Mouse (Mus musculus) heart, adult 2 months (tissue): ENCODE data around the gene Ifna16. TPM values are rescaled to one million over a fixed set of nuclear protein-coding genes. Genes with fewer than 3 reads are reported as not detected.

Experiments used
- DNase-seq, 2 experiments: peaks; one replicate each; pipeline ENCODE4 v3.0.0; 2021
- H3K27ac ChIP-seq: fragments of 200-600 bp; 2 replicates; pipeline ENCODE4 v1.8.1; 2022
- H3K27me3 ChIP-seq: fragments of 200-500 bp; 2 replicates; pipeline ENCODE4 v1.6.1; 2012; ENCODE audit warnings: mild to moderate bottlenecking, low read length, inconsistent platforms, mixed read lengths; ENCODE audit not compliant: control insufficient read depth, insufficient read depth
- H3K36me3 ChIP-seq: fragments of 200-500 bp; 2 replicates; pipeline ENCODE4 v1.6.1; 2012; ENCODE audit warnings: low read length, inconsistent platforms; ENCODE audit not compliant: control insufficient read depth, insufficient read depth
- H3K4me1 ChIP-seq: fragments of 200-500 bp; 2 replicates; pipeline ENCODE4 v1.6.1; 2011; ENCODE audit warnings: low read length; ENCODE audit not compliant: control insufficient read depth, insufficient read depth
- H3K4me3 ChIP-seq: fragments of 200-600 bp; 2 replicates; pipeline ENCODE4 v1.8.1; 2022
- H3K79me2 ChIP-seq: fragments of 200-500 bp; replicated peaks from 2 replicates; pipeline ENCODE4 v1.6.1; 2012; ENCODE audit warnings: mild to moderate bottlenecking, inconsistent platforms, low read length, moderate library complexity, mixed read lengths; ENCODE audit not compliant: control insufficient read depth, insufficient read depth
- H3K9ac ChIP-seq: fragments of 200-500 bp; 2 replicates; pipeline ENCODE4 v1.6.1; 2012; ENCODE audit warnings: low read depth, mild to moderate bottlenecking, control low read depth, inconsistent platforms, low read length, mixed read lengths
- CTCF ChIP-seq: fragments of 200-600 bp; IDR thresholded peaks from 2 replicates; pipeline ENCODE4 v1.8.1; 2022; ENCODE audit warnings: antibody characterized with exemption, mild to moderate bottlenecking, moderate library complexity
- EP300 ChIP-seq: fragments of 200-500 bp; IDR thresholded peaks from 2 replicates; pipeline ENCODE4 v1.6.1; 2011; ENCODE audit warnings: low read depth, low read length, control low read depth; ENCODE audit not compliant: insufficient read depth
- POLR2A ChIP-seq: fragments of 200-500 bp; IDR thresholded peaks from 2 replicates; pipeline ENCODE4 v1.6.1; 2011; ENCODE audit warnings: mild to moderate bottlenecking, low read depth, low read length, control low read depth; ENCODE audit not compliant: insufficient read depth
- WGBS: fragments of 180-500 bp; shearing (Covaris S2); methylation state at CpG from one replicate; pipeline ENCODE4 v1.1.7; 2018; 5-methylcytosine and 5-hydroxymethylcytosine counted together
- intact Hi-C: fragments of 180-260 bp; cut with DNase I; formaldehyde crosslinking; loops from one replicate; pipeline ENCODE4 v1.15.1; 2025
- polyA plus RNA-seq: library from polyadenylated mRNA; depleted of rRNA; stranded (reverse); fragments of >200 nt; gene quantifications from 2 replicates; pipeline ENCODE4 v1.2.3, GENCODE M21; 2012
- total RNA-seq, 2 experiments: library from RNA; stranded (reverse); gene quantifications; 2 replicates each; pipeline ENCODE4 v1.2.3; 2021

Gene Ifna16
- total and polyA plus RNA-seq, 3 experiments = not detected

DNA sequence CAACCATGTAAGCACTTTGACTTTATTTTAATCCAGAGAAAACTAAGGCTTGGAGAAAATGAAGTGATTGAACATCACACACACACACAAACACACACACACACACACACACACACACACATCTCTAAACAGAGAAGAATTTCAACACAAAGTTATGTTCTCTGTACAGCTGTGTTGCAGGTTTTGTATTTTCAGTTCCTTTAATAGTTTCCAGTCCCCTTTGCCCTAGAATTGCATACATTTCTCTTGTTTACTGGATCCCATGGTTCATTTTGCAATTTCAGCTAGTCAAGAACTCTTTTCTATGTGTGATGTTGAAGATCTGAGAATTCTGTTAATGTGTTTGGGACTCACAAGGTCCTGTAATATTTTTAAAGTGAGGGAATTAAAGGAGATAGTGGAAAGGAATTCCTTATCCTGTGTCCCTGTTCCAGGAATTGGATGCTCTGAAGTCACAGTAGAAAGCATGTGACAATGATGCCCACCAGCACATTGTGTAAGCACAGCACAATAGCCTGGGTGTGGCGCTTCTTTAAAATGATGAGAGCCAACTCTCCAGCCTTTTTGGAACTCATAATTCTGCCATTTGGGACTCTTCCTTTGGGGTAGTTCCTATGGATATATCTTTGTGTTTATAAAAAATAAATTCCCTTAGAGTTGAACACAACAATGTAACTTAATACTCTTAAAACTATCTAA, 30.6 kb upstream of the Ifna16 start:
- TF ChIP-seq EP300 (no peak), CTCF (no peak)
- no peak overlapping the region for H3K9ac ChIP-seq
- no peak overlapping the region for H3K27ac ChIP-seq
- no peak overlapping the region for H3K4me3 ChIP-seq
- no peaks in the 10 kb centered on the region for H3K79me2 ChIP-seq
- no peaks in the 10 kb centered on the region for H3K27me3 ChIP-seq
- no peaks in the 10 kb centered on the region; the same call in 1 of the 2 replicates for H3K4me1 ChIP-seq
- 75% methylated on average over 1 of the region's 1 CpGs for WGBS
- no peaks in the 10 kb centered on the region for H3K36me3 ChIP-seq
- intact Hi-C loops = no loop called here
- DNase-seq = no peak

DNA sequence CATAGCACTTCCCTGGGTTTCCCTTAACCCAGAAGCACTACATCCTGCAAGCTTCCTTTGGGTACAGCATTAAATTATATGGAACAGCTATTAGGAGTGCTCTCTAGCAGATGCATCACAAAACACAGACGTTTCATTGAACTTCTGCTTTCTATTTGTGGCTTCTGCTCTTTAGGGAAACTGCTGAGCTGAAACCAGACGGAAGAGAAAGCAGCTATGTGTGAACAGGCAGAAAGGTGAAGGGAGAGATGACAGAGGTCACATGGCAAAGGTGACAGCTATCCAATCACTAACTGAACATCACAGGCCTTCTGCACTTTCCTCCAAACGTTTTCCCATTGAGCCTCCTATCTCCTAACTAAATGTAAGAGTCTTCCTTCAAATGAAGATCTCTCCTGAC, 29.2 kb upstream of the Ifna16 start:
- Histone ChIP-seq H3K27ac (no peak overlapping the region), H3K27me3 (no peaks in the 10 kb centered on the region), H3K4me1 (no peaks in the 10 kb centered on the region; the same call in 1 of the 2 replicates), H3K36me3 (no peaks in the 10 kb centered on the region), H3K4me3 (no peak overlapping the region), H3K79me2 (no peaks in the 10 kb centered on the region), H3K9ac (no peak overlapping the region)
- DNase-seq = no peak
- no peak for TF ChIP-seq CTCF
- TF ChIP-seq POLR2A = no peak
- intact Hi-C loops = no loop called here
- whole genome bisulfite sequencing = 40% methylated on average over 3 of the region's 3 CpGs

DNA sequence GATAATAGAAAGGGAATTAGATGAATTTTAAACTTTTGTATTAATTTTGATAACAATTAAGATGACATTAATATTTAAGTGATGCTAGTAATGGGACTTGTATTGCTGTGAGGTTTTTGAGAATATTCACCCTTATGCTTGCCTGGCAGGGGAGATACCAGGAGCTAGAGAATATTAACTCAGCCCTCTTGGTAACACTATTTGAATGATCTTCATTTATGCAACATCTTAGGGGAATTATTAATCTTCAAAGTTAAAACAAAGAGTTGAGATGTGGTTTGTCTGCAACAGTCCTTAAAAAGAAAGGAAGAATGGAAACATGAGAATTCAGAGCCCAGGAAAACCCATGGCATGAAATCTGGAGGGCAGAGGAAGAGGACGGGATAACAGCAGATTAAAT, 22.6 kb upstream of the Ifna16 start:
- Histone ChIP-seq H3K27me3 (no peaks in the 10 kb centered on the region), H3K4me1 (no peaks in the 10 kb centered on the region), H3K4me3 (no peak overlapping the region), H3K27ac (no peak overlapping the region), H3K9ac (no peak overlapping the region), H3K79me2 (no peaks in the 10 kb centered on the region), H3K36me3 (no peaks in the 10 kb centered on the region)
- 74% methylated on average over 1 of the region's 1 CpGs for WGBS
- DNase-seq = no peak
- TF ChIP-seq EP300 = no peak
- TF ChIP-seq POLR2A = no peak
- TF ChIP-seq CTCF = no peak
- intact Hi-C loops = no loop called here

DNA sequence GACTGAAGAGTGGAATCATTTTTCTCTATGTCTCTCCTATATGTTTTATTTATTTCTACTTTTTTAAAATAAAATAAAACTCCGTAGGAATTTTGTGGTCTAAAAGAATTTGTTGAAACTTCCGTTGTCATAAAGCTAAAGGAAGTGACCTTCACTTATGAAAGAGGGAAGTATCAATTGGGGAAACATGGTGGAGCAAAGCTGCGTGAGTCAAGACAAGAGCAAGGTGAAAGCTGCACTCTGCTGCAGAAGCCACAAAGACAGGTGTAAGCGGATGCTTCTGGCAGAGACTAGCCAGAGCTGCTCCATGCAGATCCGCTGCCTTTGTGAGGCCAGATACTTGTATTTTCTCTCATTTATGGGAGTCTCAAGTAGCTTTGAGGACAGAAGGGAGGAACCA, 22.1 kb upstream of the Ifna16 start:
- Histone ChIP-seq H3K9ac (no peak overlapping the region), H3K4me1 (no peaks in the 10 kb centered on the region), H3K36me3 (no peaks in the 10 kb centered on the region), H3K27ac (no peak overlapping the region), H3K79me2 (no peaks in the 10 kb centered on the region), H3K27me3 (no peaks in the 10 kb centered on the region), H3K4me3 (no peak overlapping the region)
- no peak for DNase-seq
- TF ChIP-seq CTCF (no peak), EP300 (no peak), POLR2A (no peak)
- WGBS = 76% methylated on average over 5 of the region's 5 CpGs
- intact Hi-C loops = no loop called here

DNA sequence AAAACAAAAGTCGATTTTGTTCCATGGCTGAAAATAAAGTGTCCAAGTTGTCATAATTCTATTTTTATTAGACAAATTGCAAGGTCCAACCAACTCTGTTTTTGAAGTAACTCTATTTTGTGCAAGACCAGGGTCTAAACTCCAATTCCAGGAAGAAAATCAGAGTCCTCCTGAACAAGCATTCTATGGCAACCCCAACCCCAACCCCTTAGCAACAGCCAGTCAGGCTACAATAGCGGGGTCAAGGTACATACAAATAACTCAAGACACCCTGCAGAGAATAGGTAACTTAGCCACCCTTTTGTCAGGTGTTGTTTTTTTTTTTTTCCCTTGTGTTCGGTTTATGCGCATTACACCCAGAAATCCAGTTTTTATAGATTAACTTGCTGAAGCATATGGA, 21.0 kb upstream of the Ifna16 start:
- WGBS = 79% methylated on average over 4 of the region's 4 CpGs

DNA sequence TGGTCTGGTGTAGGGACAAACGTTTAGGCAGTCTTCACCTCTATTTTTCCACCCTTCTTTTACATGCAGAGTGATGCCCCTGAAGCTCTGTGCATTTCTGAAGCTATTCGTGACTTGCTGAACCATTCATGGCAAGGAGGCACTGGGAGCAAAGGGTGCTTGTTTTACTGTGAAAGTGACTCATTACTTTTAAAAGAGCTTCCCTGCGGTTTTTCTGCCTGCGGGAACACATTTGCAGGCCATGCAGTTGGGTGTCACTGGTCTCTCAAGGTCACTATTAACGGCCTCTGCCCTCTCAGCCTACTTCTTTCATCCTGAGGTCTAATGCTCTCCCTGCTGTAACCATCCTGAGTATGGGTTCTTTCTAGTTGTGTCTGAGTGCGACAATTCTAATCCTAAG, 20.4 kb upstream of the Ifna16 start:
- Histone ChIP-seq H3K4me1 (no peaks in the 10 kb centered on the region), H3K9ac (no peak overlapping the region), H3K4me3 (no peak overlapping the region), H3K36me3 (no peaks in the 10 kb centered on the region), H3K27ac (no peak overlapping the region), H3K27me3 (no peaks in the 10 kb centered on the region), H3K79me2 (no peaks in the 10 kb centered on the region)
- 71% methylated on average over 6 of the region's 6 CpGs for WGBS
- intact Hi-C loops = no loop called here
- TF ChIP-seq EP300 = no peak
- TF ChIP-seq POLR2A = no peak
- TF ChIP-seq CTCF = no peak
- DNase-seq = no peak

More for the DNA sequence above, 21.0 kb upstream of the Ifna16 start:
- Histone ChIP-seq H3K27me3 (no peaks in the 10 kb centered on the region), H3K4me1 (no peaks in the 10 kb centered on the region), H3K27ac (no peak overlapping the region), H3K36me3 (no peaks in the 10 kb centered on the region), H3K9ac (no peak overlapping the region), H3K4me3 (no peak overlapping the region), H3K79me2 (no peaks in the 10 kb centered on the region)
- TF ChIP-seq EP300 = no peak
- TF ChIP-seq CTCF = no peak
- no peak for TF ChIP-seq POLR2A
- intact Hi-C loops = no loop called here
- no peak for DNase-seq
